Mouse (Mus musculus): ENCODE results near the gene Zzef1. TPM values are rescaled to one million over a fixed set of nuclear protein-coding genes. Genes with fewer than 3 reads are reported as not detected.

Zzef1 gene
- polyA plus RNA-seq, 1 experiment, result 9.1 TPM

DNA sequence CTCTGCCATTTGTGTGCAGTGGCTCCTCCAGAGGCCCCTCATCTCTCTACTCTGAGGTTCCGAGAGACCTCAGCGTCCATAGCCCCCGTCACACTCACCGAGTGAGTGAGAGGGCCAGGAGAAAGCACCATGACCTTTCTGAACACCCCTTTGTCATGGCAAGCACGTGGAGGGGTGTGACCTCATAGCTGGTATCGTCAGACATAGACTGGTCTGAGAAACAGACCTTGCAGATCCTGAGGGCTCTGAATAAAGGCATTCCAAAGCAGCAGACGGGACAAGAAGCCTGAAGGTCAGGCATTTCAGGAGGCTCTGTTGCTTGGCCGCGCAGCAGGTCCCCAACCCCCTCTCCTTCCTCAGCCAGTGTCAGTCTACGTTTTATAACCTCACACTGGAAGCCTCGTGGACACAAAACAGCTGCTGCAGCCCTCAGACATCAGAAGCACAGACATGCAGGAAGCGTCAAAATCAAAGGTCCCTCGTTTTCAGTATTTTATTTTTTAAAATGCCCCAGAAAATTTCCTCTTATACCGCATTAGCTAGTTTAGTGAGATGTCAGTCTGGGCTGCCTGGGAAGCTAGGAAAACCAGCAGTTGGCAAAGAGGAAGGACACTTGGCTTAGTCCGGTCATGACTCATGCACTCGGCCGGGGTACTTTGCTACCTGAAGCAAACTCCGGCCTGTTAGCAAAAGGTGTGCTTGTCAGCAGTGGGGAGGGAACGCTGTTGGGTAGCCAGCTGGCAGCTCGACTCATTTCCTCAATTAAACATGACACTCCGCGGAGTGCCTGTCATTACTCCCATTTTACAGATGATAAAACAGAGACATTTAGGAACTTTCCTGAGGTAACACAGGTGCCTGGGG lies 155.3 kb downstream of the Zzef1 start:
- Histone ChIP-seq H3K4me3 (replicated peaks) (no peak overlapping the region), H3K36me3 (replicated peaks; ENCODE audit: low read length) (peaks cover 50% of the 10 kb centered on the region), H3K27me3 (replicated peaks) (no peaks in the 10 kb centered on the region), H3K4me1 (peaks cover 99% of the 10 kb centered on the region), H3K9me3 (peaks cover 20% of the 10 kb centered on the region)
- no peak for TF ChIP-seq FLI1 (IDR thresholded peaks at IDR 0.05; ENCODE audit: low read length)
- no peak for TF ChIP-seq GATA1 (IDR thresholded peaks at IDR 0.05; ENCODE audit: borderline replicate concordance, low read length)

DNA sequence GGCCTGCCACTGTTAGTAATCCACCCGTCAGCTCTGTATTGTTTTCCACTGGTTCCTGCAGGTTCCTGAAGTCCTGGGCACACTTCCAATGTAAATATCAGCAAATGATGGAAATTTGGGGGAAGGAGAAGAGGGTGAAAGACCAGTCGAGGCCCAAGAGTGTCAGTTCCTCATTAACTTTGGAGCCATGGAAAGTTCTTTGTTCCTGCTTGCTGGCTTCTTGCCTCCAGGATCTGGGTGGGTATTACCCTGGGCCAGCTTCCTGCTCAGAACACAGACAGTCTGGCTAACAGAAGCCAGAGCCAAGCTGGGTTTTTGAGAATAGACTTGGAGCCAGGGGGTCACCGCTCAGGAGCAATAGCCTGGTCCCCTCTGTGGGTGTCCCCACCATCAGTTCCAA lies 156.2 kb downstream of the Zzef1 start:
- H3K4me1 ChIP-seq, result peaks cover 99% of the 10 kb centered on the region
- peak overlapping the region; percentile 89 for H3K4me3 ChIP-seq (replicated peaks)
- H3K9me3 ChIP-seq, result peaks cover 20% of the 10 kb centered on the region
- TF ChIP-seq GATA1 (IDR thresholded peaks at IDR 0.05; ENCODE audit: borderline replicate concordance, low read length), result no peak
- TF ChIP-seq FLI1 (IDR thresholded peaks at IDR 0.05; ENCODE audit: low read length), result no peak
- H3K27me3 ChIP-seq (replicated peaks), result no peaks in the 10 kb centered on the region
- peaks cover 50% of the 10 kb centered on the region for H3K36me3 ChIP-seq (replicated peaks; ENCODE audit: low read length)

GRCm38 (mm10) chr11:72952697-72953096 lies 156.7 kb downstream of the Zzef1 start:
- H3K4me1 ChIP-seq, result peaks cover 99% of the 10 kb centered on the region
- peaks cover 20% of the 10 kb centered on the region for H3K9me3 ChIP-seq
- no peaks in the 10 kb centered on the region for H3K27me3 ChIP-seq (replicated peaks)
- H3K4me3 ChIP-seq (replicated peaks), result peak overlapping the region; percentile 89
- H3K36me3 ChIP-seq (replicated peaks; ENCODE audit: low read length), result peaks cover 49% of the 10 kb centered on the region
- TF ChIP-seq FLI1 (IDR thresholded peaks at IDR 0.05; ENCODE audit: low read length) (no peak), GATA1 (IDR thresholded peaks at IDR 0.05; ENCODE audit: borderline replicate concordance, low read length) (no peak)

DNA sequence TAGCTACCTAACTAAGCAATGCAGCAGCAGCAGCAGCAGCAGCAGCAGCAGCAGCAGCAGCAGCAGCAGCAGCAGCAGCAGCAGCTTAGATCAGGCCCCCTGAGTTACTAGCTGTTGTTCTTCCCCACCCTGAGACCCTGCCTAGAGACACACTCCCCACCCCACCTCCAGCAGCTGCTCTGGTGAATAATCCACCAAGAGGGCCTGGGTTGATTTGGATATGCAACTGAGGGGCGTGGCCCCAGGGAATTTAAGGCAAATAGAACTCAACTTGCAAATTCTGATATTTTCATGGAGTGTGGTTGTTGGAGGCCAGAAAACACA lies 157.1 kb downstream of the Zzef1 start:
- Histone ChIP-seq H3K27me3 (replicated peaks) (no peaks in the 10 kb centered on the region), H3K4me3 (replicated peaks) (peak overlapping the region; percentile 89), H3K4me1 (peaks cover 99% of the 10 kb centered on the region), H3K36me3 (replicated peaks; ENCODE audit: low read length) (peaks cover 45% of the 10 kb centered on the region), H3K9me3 (peaks cover 20% of the 10 kb centered on the region)
- TF ChIP-seq FLI1 (IDR thresholded peaks at IDR 0.05; ENCODE audit: low read length), result no peak
- TF ChIP-seq GATA1 (IDR thresholded peaks at IDR 0.05; ENCODE audit: borderline replicate concordance, low read length), result no peak

GRCm38 (mm10) chr11:72953440-72954151 lies 157.6 kb downstream of the Zzef1 start:
- Histone ChIP-seq H3K36me3 (replicated peaks; ENCODE audit: low read length) (peaks cover 42% of the 10 kb centered on the region), H3K27me3 (replicated peaks) (no peaks in the 10 kb centered on the region), H3K4me3 (replicated peaks) (peak overlapping the region; percentile 89), H3K4me1 (peaks cover 99% of the 10 kb centered on the region), H3K9me3 (peaks cover 20% of the 10 kb centered on the region)
- TF ChIP-seq GATA1 (IDR thresholded peaks at IDR 0.05; ENCODE audit: borderline replicate concordance, low read length) (no peak), FLI1 (IDR thresholded peaks at IDR 0.05; ENCODE audit: low read length) (no peak)

DNA sequence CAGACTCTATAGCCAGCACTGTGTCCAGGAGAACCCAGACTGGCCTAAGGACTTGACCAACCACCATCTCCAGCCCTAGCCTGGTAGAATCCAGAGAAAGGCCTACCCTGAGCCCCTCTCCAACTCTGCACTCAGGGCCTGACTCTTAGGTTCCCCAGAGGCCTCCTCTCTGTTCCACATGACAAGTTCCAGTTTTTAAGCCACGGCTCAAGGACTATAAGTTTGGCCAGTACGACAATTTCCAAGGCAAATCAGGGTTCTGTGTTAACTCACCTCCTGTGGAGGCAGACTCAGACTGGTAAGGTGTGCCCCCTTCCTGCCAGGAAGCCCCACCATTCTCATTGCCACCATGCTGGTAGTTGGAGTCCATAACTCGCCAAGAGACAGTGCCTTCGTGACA lies 158.2 kb downstream of the Zzef1 start:
- Histone ChIP-seq H3K36me3 (replicated peaks; ENCODE audit: low read length) (peaks cover 44% of the 10 kb centered on the region), H3K9me3 (peaks cover 20% of the 10 kb centered on the region), H3K27me3 (replicated peaks) (no peaks in the 10 kb centered on the region), H3K4me1 (peaks cover 99% of the 10 kb centered on the region), H3K4me3 (replicated peaks) (peak overlapping the region; percentile 89)
- no peak for TF ChIP-seq GATA1 (IDR thresholded peaks at IDR 0.05; ENCODE audit: borderline replicate concordance, low read length)
- no peak for TF ChIP-seq FLI1 (IDR thresholded peaks at IDR 0.05; ENCODE audit: low read length)

GRCm38 (mm10) chr11:72955339-72955974 lies 159.4 kb downstream of the Zzef1 start:
- peak overlapping the region; percentile 89 for H3K4me3 ChIP-seq (replicated peaks)
- H3K27me3 ChIP-seq (replicated peaks), result no peaks in the 10 kb centered on the region
- H3K9me3 ChIP-seq, result peaks cover 9% of the 10 kb centered on the region
- H3K36me3 ChIP-seq (replicated peaks; ENCODE audit: low read length), result peaks cover 38% of the 10 kb centered on the region
- TF ChIP-seq GATA1 (IDR thresholded peaks at IDR 0.05; ENCODE audit: borderline replicate concordance, low read length) (peak; percentile 100), FLI1 (IDR thresholded peaks at IDR 0.05; ENCODE audit: low read length) (peak; percentile 99)
- H3K4me1 ChIP-seq, result peaks cover 100% of the 10 kb centered on the region

DNA sequence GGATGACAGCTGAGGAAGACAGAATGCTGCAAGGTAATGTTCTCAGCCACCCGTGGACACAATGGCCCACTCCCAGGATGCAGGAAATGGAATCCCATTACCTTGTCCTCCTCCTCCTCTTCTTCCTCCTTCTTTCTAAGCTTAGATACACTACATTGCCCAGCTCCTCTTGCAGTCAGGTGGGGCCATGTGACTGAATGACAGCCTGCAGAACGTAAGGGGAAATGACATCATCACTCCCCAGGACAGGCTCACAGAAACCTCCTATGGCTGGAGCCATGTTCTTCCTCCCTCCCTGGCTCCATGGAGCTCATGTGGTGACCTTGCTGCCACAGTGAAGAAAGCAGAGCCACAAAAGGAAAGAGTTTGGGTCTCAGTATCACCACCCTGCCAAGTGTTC lies 161.3 kb downstream of the Zzef1 start:
- H3K4me1 ChIP-seq, result peaks cover 86% of the 10 kb centered on the region

GRCm38 (mm10) chr11:72959924-72960679 lies 164.1 kb downstream of the Zzef1 start:
- peaks cover 43% of the 10 kb centered on the region for H3K36me3 ChIP-seq (replicated peaks; ENCODE audit: low read length)
- peak overlapping the region; percentile 100 for H3K4me3 ChIP-seq (replicated peaks)
- H3K27me3 ChIP-seq (replicated peaks), result no peaks in the 10 kb centered on the region
- peaks cover 84% of the 10 kb centered on the region for H3K4me1 ChIP-seq
- TF ChIP-seq GATA1 (IDR thresholded peaks at IDR 0.05; ENCODE audit: borderline replicate concordance, low read length) (no peak), FLI1 (IDR thresholded peaks at IDR 0.05; ENCODE audit: low read length) (no peak)
- H3K9me3 ChIP-seq, result no peaks in the 10 kb centered on the region

More for the DNA sequence above, 161.3 kb downstream of the Zzef1 start:
- H3K4me3 ChIP-seq (replicated peaks), result peak overlapping the region; percentile 83
- H3K27me3 ChIP-seq (replicated peaks), result no peaks in the 10 kb centered on the region
- peaks cover 27% of the 10 kb centered on the region for H3K36me3 ChIP-seq (replicated peaks; ENCODE audit: low read length)
- TF ChIP-seq FLI1 (IDR thresholded peaks at IDR 0.05; ENCODE audit: low read length), result no peak
- TF ChIP-seq GATA1 (IDR thresholded peaks at IDR 0.05; ENCODE audit: borderline replicate concordance, low read length), result no peak
- H3K9me3 ChIP-seq, result no peaks in the 10 kb centered on the region
